Mouse (Mus musculus) cerebellum, postnatal 14 days (tissue): ENCODE measurements at regions not wholly inside any gene's neighbourhood (a gene's known extent, or its start where the extent isn't known, plus 50 kb on each side); places are given as distances from the start of the nearest gene placed in this dataset.
"Not testable (repeated sequence)": the region's sequence is repeated elsewhere in the genome, so short reads cannot be mapped to it uniquely, and the experiment has no call there.

Source experiments
- DNase-seq, 2 experiments: peaks; one replicate each; pipeline ENCODE4 v3.0.0; 2021; ENCODE audit warnings: mixed read lengths in 2 of 2

DNA sequence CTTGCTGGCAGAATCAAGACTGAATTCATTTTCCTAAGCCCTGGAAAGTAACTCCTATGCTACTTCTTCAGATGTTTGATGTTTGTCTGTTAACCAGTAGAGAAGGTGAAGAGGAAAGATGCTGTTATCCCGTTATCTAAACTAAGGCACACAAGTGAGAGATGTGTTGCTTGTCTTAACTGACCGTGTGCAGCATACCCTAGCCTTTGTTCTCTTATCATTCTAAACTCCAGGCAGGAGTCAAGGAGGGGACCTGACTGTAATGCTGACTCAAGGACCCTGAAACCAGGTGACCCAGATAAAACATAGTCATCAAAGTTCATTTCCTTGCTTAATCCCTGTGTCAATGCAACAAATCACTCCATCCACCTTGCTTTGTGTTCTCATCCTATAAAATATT, 136.7 kb downstream of the Car2 start:
- no peak for DNase-seq

DNA sequence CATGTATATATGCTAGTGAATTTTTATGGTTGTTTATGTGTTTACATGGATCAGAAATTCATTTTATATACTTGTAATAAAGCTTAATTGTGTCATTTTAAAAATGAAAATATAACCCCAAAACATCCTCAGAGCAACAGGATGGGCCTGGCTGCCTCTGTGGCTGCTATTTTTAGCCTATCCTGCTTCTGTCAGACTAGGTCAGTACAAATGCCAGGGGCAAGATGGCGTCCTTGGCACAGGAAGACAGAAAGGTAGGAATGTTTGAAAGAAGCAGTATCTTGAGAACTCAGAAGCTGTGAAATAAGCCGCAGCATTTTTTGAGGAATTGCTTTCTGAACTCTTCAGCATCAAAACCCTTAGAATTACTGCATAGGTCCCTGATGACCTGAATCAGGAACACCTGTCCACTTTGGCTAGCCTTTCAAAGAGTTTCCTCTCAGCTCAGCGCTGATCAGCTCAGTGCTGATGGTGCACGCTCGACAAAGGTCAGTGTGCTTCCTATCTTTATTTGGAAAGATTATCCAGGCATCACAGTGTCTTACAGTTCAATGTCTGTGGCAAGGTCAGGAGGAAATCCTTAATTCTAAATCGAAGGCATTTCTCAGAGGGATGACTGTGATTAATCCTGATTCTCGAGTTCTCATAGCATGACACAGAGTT, 154.9 kb downstream of the Car2 start:
- peak; percentile 58 for DNase-seq

DNA sequence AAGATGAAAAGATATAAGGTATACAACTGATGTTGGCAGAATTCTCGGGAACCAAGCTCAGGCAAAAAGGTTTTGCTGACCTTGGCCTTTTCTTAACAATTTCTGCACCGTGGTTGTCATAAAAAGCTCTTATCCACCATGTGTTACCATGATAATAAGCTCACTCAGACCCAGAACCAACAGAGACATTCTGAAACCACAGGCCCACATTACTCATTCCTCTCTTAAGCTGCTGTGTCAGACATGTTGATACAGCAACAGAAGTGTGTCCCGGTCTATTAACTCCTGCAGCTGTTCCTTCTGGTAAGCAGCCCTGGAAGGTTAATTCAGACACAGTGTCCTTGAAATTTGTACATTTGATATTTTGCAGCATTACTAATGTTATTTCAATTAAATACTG, 167.9 kb downstream of the Car2 start:
- DNase-seq, result no peak

DNA sequence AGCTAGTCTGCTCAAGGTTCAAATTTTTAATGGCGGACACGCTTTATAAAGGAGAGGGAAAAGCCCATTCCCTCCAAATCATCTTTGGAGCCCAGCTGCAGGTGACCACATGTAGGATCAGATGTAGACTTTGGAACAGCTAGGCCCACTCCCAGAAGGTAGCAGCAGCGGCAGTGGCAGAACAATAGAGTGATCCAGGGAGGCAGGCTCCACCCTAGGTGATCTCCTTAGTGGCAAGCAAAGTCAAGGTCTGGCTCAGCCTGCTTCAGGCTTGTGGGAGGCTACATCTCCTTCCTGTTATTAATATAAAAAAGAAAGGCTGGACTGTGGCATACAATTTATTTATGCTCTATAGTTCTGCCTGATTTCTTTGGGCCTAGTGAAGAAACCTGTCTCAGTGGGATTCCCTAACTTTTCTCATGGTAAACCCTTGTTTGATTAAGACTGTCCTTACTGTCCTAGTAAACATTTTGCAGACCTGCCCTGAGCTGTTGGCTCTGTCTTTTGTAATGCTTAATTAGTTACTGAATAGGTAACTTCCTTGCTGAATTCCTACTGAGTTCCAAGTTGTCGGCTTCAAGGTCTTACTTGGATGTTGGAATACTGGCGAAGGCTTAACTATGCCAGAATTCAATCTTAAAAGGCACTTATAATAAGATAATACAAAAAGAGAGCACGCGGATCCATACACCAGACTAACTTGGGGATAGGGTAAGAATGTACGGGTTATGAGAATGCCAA, 169.6 kb downstream of the Car2 start:
- not testable (repeated sequence) for DNase-seq

DNA sequence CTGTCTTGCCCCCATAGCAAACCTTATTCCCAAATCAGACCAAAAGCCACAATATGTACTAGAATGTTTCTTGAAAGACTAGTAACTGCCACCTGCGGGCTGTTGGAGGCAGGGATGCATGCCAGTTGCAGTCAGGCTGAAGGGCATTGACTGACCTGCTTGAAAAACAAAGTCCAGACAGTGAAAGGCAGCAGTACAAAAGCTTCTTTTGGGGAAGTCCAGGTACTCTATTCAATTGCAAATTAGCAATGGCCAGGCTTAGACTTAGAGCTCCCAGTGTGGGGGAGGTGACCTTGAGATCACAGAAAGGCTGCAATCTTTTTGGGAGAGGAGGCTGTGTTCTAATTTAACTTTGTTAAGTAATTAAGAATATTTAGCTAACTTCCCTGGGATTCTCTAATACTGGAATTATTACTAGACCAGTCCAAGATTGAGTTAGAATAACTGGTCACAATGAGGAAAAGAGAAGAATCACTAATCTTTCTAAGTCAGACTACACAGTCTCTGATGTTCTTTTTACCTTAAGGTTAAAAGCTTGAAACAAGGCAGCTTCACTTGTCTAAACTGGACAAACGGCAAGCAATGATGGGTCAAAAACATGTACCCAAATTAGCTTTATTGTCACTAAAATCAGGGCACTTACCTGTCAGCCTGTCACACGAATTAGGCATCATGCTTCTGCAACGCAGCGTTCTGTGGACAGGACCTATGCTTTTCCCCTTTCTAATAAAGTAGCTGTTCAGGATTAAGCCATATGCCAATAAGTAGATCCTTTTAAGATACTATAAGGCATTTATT, 170.9 kb downstream of the Car2 start:
- not testable (repeated sequence) for DNase-seq

DNA sequence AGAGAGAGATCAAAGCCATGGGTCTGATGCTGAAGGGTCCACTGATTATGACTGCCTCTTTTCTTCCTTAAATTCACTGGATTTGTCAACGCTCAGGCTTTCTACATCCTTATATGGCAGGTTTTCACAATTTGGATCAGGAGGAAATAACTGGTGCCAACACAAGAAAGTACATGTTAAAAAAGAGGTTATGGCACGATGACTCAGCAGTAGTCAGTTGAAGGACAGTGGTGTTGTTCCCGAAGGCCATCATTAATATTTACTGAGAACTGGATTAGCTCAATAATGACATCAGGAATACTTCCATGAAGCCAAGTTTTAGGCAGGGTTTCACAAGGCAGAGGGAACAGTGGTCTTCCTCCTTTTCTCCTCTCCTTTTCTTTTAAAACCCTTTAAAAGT, 179.6 kb downstream of the Car2 start:
- no peak for DNase-seq

DNA sequence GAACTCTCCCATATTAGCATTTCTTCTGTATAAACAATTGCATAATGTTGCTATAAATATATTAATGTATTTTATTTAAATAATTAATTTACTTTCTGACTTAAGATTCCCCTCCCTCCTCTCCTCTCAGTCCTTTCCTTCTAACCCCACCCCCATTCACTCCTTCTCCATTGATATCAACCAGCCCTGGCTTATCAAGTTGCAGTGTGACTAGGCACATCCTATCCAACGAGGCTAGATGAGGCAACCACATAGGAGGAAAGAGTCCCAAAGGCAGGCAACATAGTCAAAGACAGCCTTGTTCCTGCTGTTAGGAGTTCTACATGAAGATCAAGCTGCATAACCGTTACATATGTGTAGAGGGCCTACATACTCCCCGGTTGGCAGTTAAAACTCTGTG, 182.2 kb downstream of the Car2 start:
- DNase-seq, result no peak

DNA sequence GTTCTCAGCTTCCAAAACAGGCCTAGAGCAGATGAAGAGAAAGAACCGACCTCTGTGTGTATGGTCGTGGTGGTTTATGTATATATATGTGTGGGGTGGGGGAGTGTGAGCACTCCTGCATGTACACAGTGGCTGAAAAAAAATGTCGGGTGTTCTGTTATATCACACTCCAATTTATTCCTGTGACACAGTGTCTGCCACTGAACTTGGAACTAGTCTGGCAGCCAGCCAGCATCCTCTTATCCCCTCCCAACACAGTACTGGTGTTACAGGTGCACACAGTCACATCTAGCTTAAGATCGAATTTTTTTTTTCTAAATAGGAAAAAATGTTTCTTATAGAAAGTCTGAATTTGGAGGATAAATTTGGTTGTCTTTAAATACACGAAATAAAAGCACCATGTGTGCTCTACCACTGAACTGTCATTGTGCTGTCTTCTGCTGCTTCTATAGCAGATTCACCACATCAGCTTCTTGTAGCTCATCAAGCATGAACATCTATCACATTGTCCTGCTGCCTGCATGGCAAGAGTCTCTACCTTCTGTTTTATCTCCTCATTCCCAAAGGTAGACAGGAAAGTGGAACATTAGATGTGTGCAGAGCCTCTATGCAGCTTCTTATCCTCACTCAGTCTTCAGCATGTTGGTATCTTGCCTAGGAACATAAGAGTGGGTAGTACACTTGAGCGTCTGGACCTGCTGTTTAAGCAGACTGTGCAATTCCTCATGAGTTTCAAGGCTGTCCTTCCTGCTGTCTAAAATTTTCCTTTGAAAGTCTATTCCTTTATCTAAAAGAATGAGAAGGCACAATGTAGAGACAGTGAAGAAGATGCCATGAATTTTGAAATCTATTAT, 185.2 kb downstream of the Car2 start:
- peak; percentile 2 to 5 for DNase-seq

DNA sequence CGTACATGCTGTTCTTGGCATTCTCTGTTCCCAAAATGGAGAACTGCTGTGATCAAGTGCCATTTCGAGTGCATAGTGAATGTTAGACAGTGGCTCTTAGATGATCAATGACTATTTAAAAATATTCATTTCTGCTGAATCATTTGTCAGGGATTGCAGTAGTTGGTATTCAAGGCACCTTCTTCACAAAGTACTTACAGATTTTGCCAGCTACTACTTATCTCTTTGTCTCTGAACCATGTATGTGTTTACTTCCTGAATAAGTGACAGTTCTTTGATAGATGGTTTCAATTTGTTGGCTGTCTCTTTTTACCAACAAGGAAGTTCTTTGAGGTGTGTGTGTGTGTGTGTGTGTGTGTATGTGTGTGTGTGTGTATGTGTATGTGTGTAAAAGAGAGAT, 187.3 kb downstream of the Car2 start:
- no peak for DNase-seq

DNA sequence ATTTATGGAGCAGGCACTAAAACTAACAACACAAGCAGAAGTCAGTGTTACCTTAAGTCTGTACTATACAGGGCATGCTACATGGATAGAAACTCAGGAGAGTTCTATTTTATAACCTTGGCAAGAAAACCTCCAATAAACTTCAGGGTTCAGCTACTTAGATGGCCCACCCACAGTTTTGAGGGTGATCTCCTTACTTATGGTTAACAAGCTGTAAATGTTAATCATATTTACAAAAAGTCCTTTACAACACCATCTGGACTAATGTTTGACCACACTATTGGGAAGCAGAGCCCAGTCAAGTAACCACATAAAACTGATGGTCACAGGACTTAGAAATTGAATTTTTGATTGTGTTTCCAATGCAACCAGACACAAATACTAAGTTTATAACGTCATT, 187.8 kb downstream of the Car2 start:
- no peak for DNase-seq

DNA sequence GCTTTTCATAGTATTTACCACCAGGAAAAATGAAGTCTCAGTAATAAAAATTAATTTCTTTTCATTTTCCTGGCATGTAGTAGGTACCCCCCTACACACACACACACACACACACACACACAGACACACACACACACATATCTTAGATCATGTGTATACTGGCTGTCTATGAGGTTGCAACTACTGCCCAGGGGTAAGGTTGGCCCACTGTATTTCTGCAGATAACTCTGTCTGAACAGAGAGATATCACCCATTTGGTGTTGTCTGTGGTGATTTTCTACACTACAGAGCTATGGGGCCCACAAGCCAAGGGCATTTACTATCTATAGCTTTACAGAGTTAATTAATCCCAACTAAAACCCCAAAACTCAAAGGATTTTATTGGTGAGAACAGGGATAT, 188.9 kb downstream of the Car2 start:
- DNase-seq, result no peak

DNA sequence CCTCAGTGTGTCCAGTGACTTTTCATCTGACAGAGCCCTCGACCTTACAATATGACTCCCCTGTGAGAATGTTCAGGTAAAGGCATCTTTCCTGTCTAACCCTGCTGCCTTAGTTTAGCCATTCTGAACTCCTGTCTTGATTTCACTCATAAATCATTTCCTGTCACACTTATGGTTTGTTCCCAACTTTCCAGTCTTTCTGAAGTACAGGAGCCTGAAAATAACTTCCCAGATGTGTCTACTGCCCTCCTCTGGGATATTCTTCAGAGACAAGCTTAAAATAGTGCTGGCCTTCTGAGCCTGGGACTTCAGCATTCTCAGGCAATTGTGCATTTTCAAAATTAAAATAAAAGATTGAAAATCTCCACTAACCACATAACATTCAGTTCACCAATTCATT, 204.1 kb downstream of the Car2 start:
- DNase-seq, result no peak

DNA sequence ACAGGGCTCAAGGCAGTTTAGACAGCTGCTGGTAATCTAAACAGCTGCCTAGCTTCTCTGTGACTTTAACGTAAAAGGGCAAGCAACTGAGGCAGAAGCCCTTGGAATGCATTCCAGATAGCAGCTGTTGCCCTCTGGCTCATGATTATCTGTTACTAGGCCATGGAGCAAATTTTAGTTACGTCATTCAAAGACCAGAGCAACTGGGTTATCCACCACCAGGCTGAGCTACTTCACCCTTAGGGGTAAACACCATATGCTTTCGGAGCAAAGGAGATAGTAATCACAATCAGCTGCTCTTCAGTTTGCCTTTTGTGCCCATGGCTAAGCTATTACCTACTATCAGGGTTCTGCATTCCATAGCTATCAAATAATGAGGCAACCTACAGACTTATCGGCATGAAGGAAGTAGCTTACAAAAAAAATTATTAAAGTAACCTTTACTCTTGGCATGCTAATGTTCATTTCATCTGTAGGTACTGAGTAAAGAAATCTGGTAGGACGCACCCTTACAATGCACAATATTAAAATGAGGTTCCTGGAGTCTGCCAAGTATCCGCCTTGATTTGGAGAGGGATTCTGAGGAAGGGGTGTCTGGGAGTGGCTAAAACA, 212.2 kb downstream of the Car2 start:
- no peak for DNase-seq

DNA sequence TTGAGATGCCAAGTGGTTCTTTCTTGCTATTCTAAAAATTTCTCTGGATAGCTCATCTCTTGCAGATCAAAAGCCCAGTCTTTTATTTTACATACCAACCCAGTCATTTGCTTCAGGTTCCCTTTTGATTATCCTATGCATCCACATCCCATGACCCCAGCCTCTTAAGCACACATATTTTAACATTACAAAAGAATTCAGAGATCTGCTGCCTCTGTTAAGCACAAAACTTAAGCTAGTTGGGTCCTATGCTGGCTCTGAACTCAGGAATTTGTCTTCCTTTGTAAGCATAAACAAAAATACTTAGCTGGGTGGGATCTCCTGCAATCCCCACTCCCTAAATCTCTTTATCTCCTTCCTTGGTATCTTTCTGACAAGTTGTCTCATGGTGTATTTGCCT, 212.9 kb downstream of the Car2 start:
- no peak for DNase-seq

DNA sequence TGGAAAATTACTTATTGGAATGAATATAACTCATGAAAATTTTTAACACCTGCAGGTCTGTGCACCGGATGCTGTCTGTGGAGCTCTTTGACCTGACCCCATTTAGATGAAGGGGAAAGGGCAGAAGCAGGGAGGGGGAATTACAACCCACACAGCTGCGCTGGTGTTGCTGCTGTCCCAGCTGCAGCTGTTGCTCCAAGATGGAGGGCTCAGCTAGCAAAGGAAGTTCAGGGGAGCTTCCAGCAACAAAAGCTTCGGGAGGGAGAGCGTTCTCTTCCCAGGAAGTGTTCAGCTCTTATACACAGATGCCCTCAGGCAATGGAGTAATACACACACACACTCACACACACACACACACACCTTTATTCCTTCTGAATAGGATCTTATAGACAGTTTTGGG, 219.6 kb downstream of the Car2 start:
- no peak for DNase-seq

DNA sequence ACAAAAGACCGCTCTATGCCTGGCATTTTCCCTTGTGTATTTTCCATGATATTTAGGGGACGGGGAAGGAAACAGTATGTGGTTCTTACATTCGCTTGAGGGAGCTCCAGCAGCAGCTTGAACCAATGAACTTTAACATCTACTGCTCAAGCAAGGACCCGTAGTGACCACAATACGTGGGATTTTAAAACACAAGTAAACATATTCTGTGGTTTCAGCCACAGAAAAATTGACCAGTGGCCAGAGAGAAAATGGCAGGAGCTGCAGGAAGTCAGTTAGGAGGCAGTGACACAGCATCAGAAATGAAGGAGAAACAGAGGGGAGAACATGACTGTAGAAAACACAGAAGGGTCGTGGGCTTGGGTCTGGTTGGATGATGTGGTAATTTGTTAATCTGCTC, 220.2 kb downstream of the Car2 start:
- DNase-seq, result no peak

DNA sequence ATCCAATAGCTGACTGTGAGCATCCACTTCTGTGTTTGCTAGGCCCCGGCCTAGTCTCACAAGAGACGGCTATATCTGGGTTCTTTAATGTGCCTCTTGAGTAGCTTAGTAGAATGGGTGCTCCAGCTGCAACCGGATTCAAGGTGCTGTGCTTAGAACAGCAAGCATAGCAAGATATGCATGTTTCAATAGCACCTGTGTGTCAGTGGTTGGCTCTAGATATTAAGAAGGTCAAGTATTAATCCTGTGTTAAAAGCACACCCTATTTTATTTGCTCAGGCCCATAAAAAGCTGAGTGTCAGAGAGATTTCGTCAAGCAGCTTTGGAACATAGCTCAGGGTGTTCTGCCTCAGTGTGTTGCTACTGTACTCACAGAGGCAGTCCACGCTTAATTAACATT, 221.2 kb downstream of the Car2 start:
- DNase-seq, result no peak

DNA sequence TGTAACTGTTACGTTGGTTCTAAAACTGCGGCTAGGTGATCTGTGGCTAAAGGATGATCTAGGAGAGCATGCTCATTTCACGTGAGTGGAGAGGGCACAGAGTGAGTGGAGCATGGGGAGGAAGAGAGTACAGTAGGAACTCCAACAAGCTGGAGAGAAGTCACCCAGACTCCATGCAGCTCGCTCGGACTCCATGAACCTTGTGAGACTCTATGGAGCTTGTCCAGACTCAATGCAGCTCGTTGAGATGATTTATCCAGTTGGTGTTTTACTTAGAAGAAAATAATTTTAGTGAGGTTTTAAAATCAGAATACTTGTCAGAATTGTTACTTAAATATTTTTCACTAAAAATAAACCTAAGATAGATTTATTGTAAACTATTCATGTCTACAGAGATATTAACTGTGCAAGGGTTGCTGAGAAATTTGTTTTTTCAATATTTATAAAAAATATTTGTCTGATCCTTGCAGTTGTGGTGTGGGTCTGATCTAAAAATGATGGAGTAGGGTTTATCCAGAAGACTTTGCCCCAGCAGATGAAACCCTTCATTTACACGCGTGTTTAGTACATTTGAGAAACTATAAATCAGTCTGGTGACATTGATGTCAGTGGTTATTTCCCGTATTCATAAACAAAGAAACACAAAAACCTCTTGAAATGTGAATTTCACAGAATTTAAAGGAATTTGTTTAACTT, 222.3 kb downstream of the Car2 start:
- no peak for DNase-seq

DNA sequence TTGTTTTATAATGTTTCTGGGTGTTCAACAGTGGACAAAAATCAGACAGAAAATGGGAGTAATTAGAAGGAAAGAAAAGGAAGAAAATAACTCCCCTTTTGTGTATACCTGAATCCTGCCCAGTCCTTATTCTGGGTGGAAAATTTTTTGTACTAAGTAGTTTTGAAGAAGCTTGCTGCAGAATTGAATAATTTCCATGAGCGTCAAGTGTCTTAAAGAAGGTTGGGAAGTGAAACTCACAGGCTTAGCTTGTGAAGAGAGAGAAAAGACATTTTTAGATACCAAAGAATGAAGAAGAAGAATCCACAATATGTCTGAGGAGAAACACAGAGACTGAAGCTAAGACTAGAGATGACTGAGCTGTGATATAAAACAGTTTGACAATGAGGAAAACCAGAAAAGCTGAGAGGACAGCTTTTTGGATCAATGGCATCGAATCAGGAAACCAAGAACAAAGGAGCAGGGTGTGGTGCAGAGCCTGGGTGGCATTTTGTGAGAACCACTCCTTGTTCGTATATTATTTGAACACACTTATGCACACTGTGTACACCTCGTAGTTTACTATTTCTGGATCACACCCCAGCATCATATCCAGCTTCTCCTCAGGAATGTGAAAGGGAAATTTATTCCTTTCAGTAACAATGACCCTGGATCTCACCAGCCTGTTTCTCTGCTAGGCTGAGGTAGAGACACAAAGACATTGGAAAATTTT, 221.9 kb downstream of the Gm9733 start:
- no peak for DNase-seq

DNA sequence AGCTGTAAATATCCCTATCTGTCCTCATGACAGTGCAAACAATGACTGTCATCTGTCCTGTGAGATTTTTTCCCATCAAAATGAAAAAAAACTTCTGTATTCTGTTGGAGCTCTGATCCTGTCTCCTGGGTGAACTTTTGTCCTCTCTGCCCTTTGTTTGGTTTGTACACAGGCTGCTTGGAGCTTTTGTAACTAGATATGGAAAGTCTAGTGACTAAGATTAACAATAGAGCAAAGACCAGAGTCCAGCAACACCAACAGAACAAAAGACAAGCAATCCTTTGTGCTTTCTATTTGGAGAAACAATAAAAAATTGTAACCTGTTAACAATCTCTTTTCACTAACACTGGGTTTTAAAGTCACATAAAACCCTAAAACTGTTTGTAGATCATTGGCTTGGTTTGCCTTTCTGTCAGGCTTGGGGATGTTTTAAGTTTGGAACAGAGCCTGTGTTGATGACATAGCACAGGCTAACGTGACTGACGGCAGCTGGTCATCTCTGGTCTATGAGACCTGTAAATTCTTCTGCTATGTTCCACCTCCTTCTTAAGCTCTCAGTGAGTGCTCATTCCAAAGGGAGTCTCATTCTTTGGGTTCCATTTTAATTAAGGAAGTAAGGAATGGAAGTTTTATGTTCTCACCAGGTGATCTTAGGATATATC, 219.8 kb downstream of the Gm9733 start:
- DNase-seq, result no peak
